ENCODE assay signal across 12 mouse cellular contexts in genomic region chr7:115889926-115890325, GRCm38 (mm10).
DNase-seq lines count a peak whose midpoint lies in the region; ATAC-seq and TF ChIP-seq lines count a peak whose summit lies in the region.
"Had no signal": no experiment of that assay in that cellular context is flagged by ENCODE, and none has a peak within 500 bp of the region (broad histone marks: within the 10 kb centered on the region; RNA-seq: fewer than 3 reads in every experiment).

No protein-coding gene starts in this region.

- H3K4me2 ChIP-seq in forebrain, embryonic 16.5 days (ENCODE audit: low read length): no peak overlapping the region
- H3K4me2 ChIP-seq: lung, embryonic 15.5 days; neural tube, embryonic 15.5 days had no signal

- no peak for TF ChIP-seq EP300 in heart, adult 2 months (IDR thresholded peaks at IDR 0.05; ENCODE audit: insufficient read depth, low read depth, low read length)

- intact Hi-C loops in heart, adult 2 months (cut with DNase I): no loop called here
- intact Hi-C loops in heart, postnatal 10 days (cut with DNase I): no loop called here

- no peak overlapping the region for H3K9ac ChIP-seq in heart, adult 2 months (ENCODE audit: low read depth, low read length)
- no peak overlapping the region for H3K9ac ChIP-seq in forebrain, embryonic 16.5 days (replicated peaks; ENCODE audit: low read depth, low read length)
- H3K9ac ChIP-seq: lung, embryonic 15.5 days; neural tube, embryonic 15.5 days had no signal

- no peaks in the 10 kb centered on the region for H3K36me3 ChIP-seq in heart, adult 2 months (ENCODE audit: control insufficient read depth, insufficient read depth, low read length)
- no peaks in the 10 kb centered on the region for H3K36me3 ChIP-seq in forebrain, embryonic 16.5 days (ENCODE audit: control insufficient read depth, insufficient read depth)
- H3K36me3 ChIP-seq: lung, embryonic 15.5 days; neural tube, embryonic 15.5 days had no signal

- H3K27me3 ChIP-seq in heart, adult 2 months (ENCODE audit: control insufficient read depth, insufficient read depth, low read length): no peaks in the 10 kb centered on the region
- H3K27me3 ChIP-seq in forebrain, embryonic 16.5 days (replicated peaks; ENCODE audit: control insufficient read depth, insufficient read depth, low read length): no peaks in the 10 kb centered on the region
- H3K27me3 ChIP-seq: lung, embryonic 15.5 days had no signal

- H3K9me3 ChIP-seq in forebrain, embryonic 16.5 days (ENCODE audit: control insufficient read depth, low read length): no peaks in the 10 kb centered on the region
- H3K9me3 ChIP-seq: lung, embryonic 15.5 days; neural tube, embryonic 15.5 days had no signal

- no peak overlapping the region for H3K27ac ChIP-seq in heart, adult 2 months
- H3K27ac ChIP-seq in forebrain, embryonic 16.5 days (ENCODE audit: low read length): no peak overlapping the region; the same call in 1 of the 2 replicates
- H3K27ac ChIP-seq: lung, embryonic 15.5 days; neural tube, embryonic 15.5 days had no signal

- TF ChIP-seq POLR2A in heart, adult 2 months (IDR thresholded peaks at IDR 0.05; ENCODE audit: insufficient read depth, low read depth, low read length): no peak

- peak; percentile 22 to 44 for DNase-seq in heart, adult 2 months
- DNase-seq in heart, postnatal 10 days: no peak
- DNase-seq in ovary, postnatal 36 days (ENCODE audit: low spot score): peak; percentile 6
- DNase-seq in ovary, adult 18-20 months (ENCODE audit: low spot score): no peak
- peak; percentile 78 for DNase-seq in retina, postnatal 1 day
- DNase-seq in left cerebral cortex, adult 11 months (ENCODE audit: low spot score): no peak
- no peak for DNase-seq in cerebellum, postnatal 25 days
- DNase-seq: kidney, adult 2 months had no signal

- no peak for TF ChIP-seq CTCF in heart, adult 2 months (IDR thresholded peaks at IDR 0.05)

- 82% methylated on average over 7 of the region's 7 CpGs for WGBS in heart, adult 2 months
- 43% methylated on average over 7 of the region's 7 CpGs for WGBS in forebrain, embryonic 16.5 days

- H3K79me2 ChIP-seq in heart, adult 2 months (replicated peaks; ENCODE audit: control insufficient read depth, insufficient read depth, low read length): no peaks in the 10 kb centered on the region

- peak; percentile 72; the same call in 1 of the 2 replicates for ATAC-seq in forebrain, embryonic 16.5 days
- ATAC-seq: midbrain, embryonic 16.5 days had no signal

- H3K4me3 ChIP-seq in heart, adult 2 months: no peak overlapping the region
- H3K4me3 ChIP-seq in forebrain, embryonic 16.5 days (replicated peaks; ENCODE audit: low read length): no peak overlapping the region
- H3K4me3 ChIP-seq: lung, embryonic 15.5 days; neural tube, embryonic 15.5 days had no signal

- no peaks in the 10 kb centered on the region; the same call in 1 of the 2 replicates for H3K4me1 ChIP-seq in heart, adult 2 months (ENCODE audit: control insufficient read depth, insufficient read depth, low read length)
- peaks cover 3% of the 10 kb centered on the region; the same call in 1 of the 2 replicates for H3K4me1 ChIP-seq in forebrain, embryonic 16.5 days (replicated peaks; ENCODE audit: control insufficient read depth, insufficient read depth, low read length)
- H3K4me1 ChIP-seq: neural tube, embryonic 15.5 days had no signal

Comparison
In these comparisons a context has a peak if more than half of its experiments do, and no peak if none do; other contexts are left out.
1. DNase-seq: peak in heart, adult 2 months (2 of 2), ovary, postnatal 36 days (single experiment) and retina, postnatal 1 day (single experiment); none in heart, postnatal 10 days (0 of 2), ovary, adult 18-20 months (single experiment), left cerebral cortex, adult 11 months (single experiment) and cerebellum, postnatal 25 days (0 of 2).